Mouse (Mus musculus) 3134 (cell line): ENCODE data around the gene Psmb5.

ENCODE experiments used
- DNase-seq: peaks from one replicate; pipeline ENCODE4 v3.0.0-alpha.2; 2011; ENCODE audit warnings: low spot score; ENCODE audit not compliant: insufficient read length; ENCODE audit errors: extremely low read depth

Gene Psmb5

GRCm38 (mm10) chr14:54617897-54618365 is at the start of gene Psmb5:
Gene Psmb5 (minus strand): TSS chr14:54618022.
- DNase-seq, result peak; percentile 85

- DNase-seq, result no peak
Observed at GRCm38 (mm10) chr14:54664477-54665222, 46.8 kb upstream of the Psmb5 start.

- DNase-seq, result no peak
Observed at GRCm38 (mm10) chr14:54660009-54660408, 42.2 kb upstream of the Psmb5 start.

GRCm38 (mm10) chr14:54653496-54653895 is 35.7 kb upstream of the Psmb5 start:
- peak; percentile 83 for DNase-seq

- no peak for DNase-seq
Observed at GRCm38 (mm10) chr14:54652787-54653186, 35.0 kb upstream of the Psmb5 start.

- no peak for DNase-seq
Observed at GRCm38 (mm10) chr14:54651556-54651955, 33.7 kb upstream of the Psmb5 start.

- peak; percentile 60 for DNase-seq
Observed at GRCm38 (mm10) chr14:54650621-54651454, 33.0 kb upstream of the Psmb5 start.

- no peak for DNase-seq
Observed at GRCm38 (mm10) chr14:54647900-54648299, 30.1 kb upstream of the Psmb5 start.

GRCm38 (mm10) chr14:54646898-54647636 is 29.2 kb upstream of the Psmb5 start:
- DNase-seq, result no peak

GRCm38 (mm10) chr14:54646455-54646854 is 28.6 kb upstream of the Psmb5 start:
- DNase-seq, result no peak

GRCm38 (mm10) chr14:54644294-54644693 is 26.5 kb upstream of the Psmb5 start:
- peak; percentile 52 for DNase-seq

- no peak for DNase-seq
Observed at GRCm38 (mm10) chr14:54643011-54643410, 25.2 kb upstream of the Psmb5 start.

GRCm38 (mm10) chr14:54642224-54642944 is 24.6 kb upstream of the Psmb5 start:
- no peak for DNase-seq

GRCm38 (mm10) chr14:54641305-54641969 is 23.6 kb upstream of the Psmb5 start, which contains the start of gene Cdh24:
Gene Cdh24 (minus strand): TSS chr14:54641364.
- peak; percentile 81 for DNase-seq

GRCm38 (mm10) chr14:54640946-54641304 is 23.1 kb upstream of the Psmb5 start, which contains the start of gene Gm17606:
Gene Gm17606 (plus strand): TSS chr14:54640952.
- DNase-seq, result no peak

- DNase-seq, result no peak
Observed at GRCm38 (mm10) chr14:54640121-54640520, 22.3 kb upstream of the Psmb5 start.

- no peak for DNase-seq
Observed at GRCm38 (mm10) chr14:54638210-54638609, 20.4 kb upstream of the Psmb5 start.

- no peak for DNase-seq
Observed at GRCm38 (mm10) chr14:54636954-54637353, 19.1 kb upstream of the Psmb5 start.

GRCm38 (mm10) chr14:54634182-54634581 is 16.4 kb upstream of the Psmb5 start:
- DNase-seq, result no peak

- no peak for DNase-seq
Observed at GRCm38 (mm10) chr14:54632252-54632651, 14.4 kb upstream of the Psmb5 start.
